Mouse (Mus musculus): ENCODE data around the gene Gm10439. TPM values are rescaled to one million over a fixed set of nuclear protein-coding genes. Genes with fewer than 3 reads are reported as not detected.
"Not testable (repeated sequence)": the region's sequence is repeated elsewhere in the genome, so short reads cannot be mapped to it uniquely, and the experiment has no call there.

The Gm10439 gene
- not detected in 2 replicates for polyA plus RNA-seq (2015; fragmentation: Nextera tagmentation; extraction: Ambion mirVana)

DNA sequence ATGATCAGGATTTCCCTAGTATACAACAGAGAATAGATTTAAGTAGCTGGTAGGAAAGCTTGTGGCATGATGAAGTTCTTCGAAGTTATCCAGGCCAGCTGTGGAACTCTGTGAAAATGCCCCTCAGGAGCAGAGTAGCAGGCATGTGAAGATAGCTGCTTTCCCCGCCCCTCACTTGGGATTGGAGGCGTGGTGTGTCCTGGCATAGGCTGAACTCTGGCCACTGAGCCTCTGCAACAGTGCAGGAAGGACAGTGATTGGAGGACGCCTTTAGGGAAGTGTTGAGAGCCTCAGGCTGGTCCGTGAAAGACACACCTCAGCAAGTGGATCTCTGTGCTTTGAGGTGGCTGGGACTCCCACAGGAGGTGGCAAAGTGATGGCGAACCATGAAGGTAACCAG, at the start of gene Gm10439:
Gene Gm10439 (plus strand): TSS at position 301 of the 400 bp plus-strand sequence.
- not testable (repeated sequence) for H3K9me3 ChIP-seq (ENCODE audit: control insufficient read depth, low read length); H3K4me2 ChIP-seq (replicated peaks; ENCODE audit: low read depth); H3K4me1 ChIP-seq (replicated peaks; ENCODE audit: control insufficient read depth, insufficient read depth); H3K27me3 ChIP-seq (ENCODE audit: control insufficient read depth, insufficient read depth, low read length); DNase-seq (ENCODE audit: low spot score); H3K9ac ChIP-seq (ENCODE audit: low read length); ATAC-seq (ENCODE audit: low FRiP score, low TSS enrichment); H3K36me3 ChIP-seq (ENCODE audit: control insufficient read depth, insufficient read depth, low read length); H3K4me3 ChIP-seq (ENCODE audit: low read depth, low read length); H3K27ac ChIP-seq (replicated peaks)
- WGBS = no CpG with 5 or more reads among the region's 6 CpGs

Other genes starting within 250 kb of the Gm10439 start
- gene Gm15085, start 147.0 kb upstream of the Gm10439 start, polyA plus RNA-seq (2015; fragmentation: Nextera tagmentation; extraction: Ambion mirVana) = not detected in 2 replicates
- 0.05 TPM in 1 of 2 replicates, not detected in the other for gene Gm15097, start 189.9 kb downstream of the Gm10439 start, polyA plus RNA-seq (2015; fragmentation: Nextera tagmentation; extraction: Ambion mirVana)